Comparison of ENCODE assay signal across 10 mouse cellular contexts in genomic region chr11:76469311-76469998, GRCm38 (mm10).
DNase-seq lines count a peak whose midpoint lies in the region; ATAC-seq and TF ChIP-seq lines count a peak whose summit lies in the region.
"Had no signal": no experiment of that assay in that cellular context is flagged by ENCODE, and none has a peak within 500 bp of the region (broad histone marks: within the 10 kb centered on the region; RNA-seq: fewer than 3 reads in every experiment).

No protein-coding gene starts in this region.

- no peak overlapping the region for H3K9ac ChIP-seq in intestine, embryonic 15.5 days
- no peak overlapping the region for H3K9ac ChIP-seq in stomach, postnatal 0 days (ENCODE audit: low read length)

- no peak for TF ChIP-seq CTCF in stomach, postnatal 0 days (IDR thresholded peaks at IDR 0.05; ENCODE audit: low read depth)

- no peak for TF ChIP-seq EP300 in stomach, postnatal 0 days (optimal IDR thresholded peaks at IDR 0.05)

- H3K36me3 ChIP-seq in heart, embryonic 10.5 days: peaks cover 36% of the 10 kb centered on the region
- H3K36me3 ChIP-seq in intestine, embryonic 15.5 days: 0 out of 2 replicates have a peak, but pooled peaks cover 2% of the 10 kb centered on the region
- H3K36me3 ChIP-seq in stomach, postnatal 0 days (ENCODE audit: control insufficient read depth, insufficient read depth, low read length): no peaks in the 10 kb centered on the region; the same call in 1 of the 2 replicates

- peak overlapping the region; percentile 80 for H3K27ac ChIP-seq in heart, embryonic 10.5 days
- 0 out of 2 replicates have a peak overlapping the region, but pooled peaks have one; percentile 48 for H3K27ac ChIP-seq in intestine, embryonic 15.5 days
- no peak overlapping the region for H3K27ac ChIP-seq in stomach, postnatal 0 days (replicated peaks)

- no peaks in the 10 kb centered on the region for H3K9me3 ChIP-seq in heart, embryonic 10.5 days
- no peaks in the 10 kb centered on the region for H3K9me3 ChIP-seq in intestine, embryonic 15.5 days
- H3K9me3 ChIP-seq in stomach, postnatal 0 days (ENCODE audit: control insufficient read depth, low read length): no peaks in the 10 kb centered on the region
- H3K9me3 ChIP-seq: limb, embryonic 13.5 days had no signal

- no peak overlapping the region for H3K4me3 ChIP-seq in heart, embryonic 10.5 days
- H3K4me3 ChIP-seq in intestine, embryonic 15.5 days (replicated peaks): no peak overlapping the region
- H3K4me3 ChIP-seq in stomach, postnatal 0 days (ENCODE audit: low read depth, low read length): no peak overlapping the region
- H3K4me3 ChIP-seq: limb, embryonic 13.5 days had no signal

- peaks cover 67% of the 10 kb centered on the region for H3K4me1 ChIP-seq in heart, embryonic 10.5 days
- H3K4me1 ChIP-seq in intestine, embryonic 15.5 days (replicated peaks): peaks cover 34% of the 10 kb centered on the region
- H3K4me1 ChIP-seq in stomach, postnatal 0 days (replicated peaks; ENCODE audit: control insufficient read depth, insufficient read depth): peaks cover 2% of the 10 kb centered on the region; the same call in 1 of the 2 replicates

- 68% methylated on average over 11 of the region's 11 CpGs for WGBS in heart, embryonic 10.5 days
- 53% methylated on average over 11 of the region's 11 CpGs for WGBS in intestine, embryonic 15.5 days
- 55% methylated on average over 11 of the region's 11 CpGs for WGBS in stomach, postnatal 0 days

- H3K27me3 ChIP-seq in heart, embryonic 10.5 days (ENCODE audit: insufficient read depth, poor library complexity, severe bottlenecking): no peaks in the 10 kb centered on the region
- no peaks in the 10 kb centered on the region for H3K27me3 ChIP-seq in intestine, embryonic 15.5 days (replicated peaks)
- H3K27me3 ChIP-seq in stomach, postnatal 0 days (ENCODE audit: control insufficient read depth, insufficient read depth, low read length): no peaks in the 10 kb centered on the region
- H3K27me3 ChIP-seq: CH12.LX; limb, embryonic 13.5 days had no signal

- ATAC-seq in intestine, embryonic 15.5 days: no peak
- peak; percentile 13; the same call in 1 of the 2 replicates for ATAC-seq in stomach, postnatal 0 days (ENCODE audit: low FRiP score, low TSS enrichment)

- no peak overlapping the region for H3K4me2 ChIP-seq in intestine, embryonic 15.5 days (replicated peaks)
- H3K4me2 ChIP-seq in stomach, postnatal 0 days (replicated peaks; ENCODE audit: low read depth): no peak overlapping the region
- H3K4me2 ChIP-seq: limb, embryonic 13.5 days had no signal

- no peak for DNase-seq in heart, embryonic 10.5 days (ENCODE audit: low spot score)
- no peak for DNase-seq in heart, adult 11 months
- peak; percentile 56 for DNase-seq in right cerebral cortex, postnatal 14 days
- DNase-seq in right cerebral cortex, postnatal 36 days (ENCODE audit: low spot score in 2 of 2): no peak
- no peak for DNase-seq in stomach, postnatal 0 days (ENCODE audit: low spot score)
- DNase-seq in B cell, adult 2 months: no peak
- no peak for DNase-seq in cerebellum, adult 11 months
